Mouse (Mus musculus): ENCODE results near the gene Pex12.

Pex12 gene

DNA sequence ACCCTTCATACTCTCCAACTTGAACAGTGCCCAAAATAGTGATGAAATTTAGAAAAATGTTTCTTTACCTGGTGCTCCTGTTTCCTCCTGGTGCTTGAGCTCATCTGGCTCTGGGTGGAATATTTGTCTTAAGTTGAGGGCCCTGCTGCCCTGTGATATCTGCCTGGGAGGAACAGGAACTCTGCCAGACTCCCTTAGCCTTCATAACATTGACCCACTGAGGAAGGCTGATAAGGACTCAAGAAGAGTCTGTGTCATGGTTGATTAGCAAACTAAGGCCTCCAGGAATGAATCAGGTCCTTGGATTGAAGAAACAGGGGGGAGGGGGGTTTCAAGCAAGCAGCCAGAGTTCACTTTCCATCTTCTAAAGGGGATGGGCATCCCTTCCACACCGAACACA, 15.8 kb downstream of the Pex12 start, which contains the start of gene Slfn14:
Gene Slfn14, minus strand, starts transcription at position 161 of the 400 bp plus-strand sequence.
- DNase-seq (ENCODE audit: low spot score) = peak; percentile 46

DNA sequence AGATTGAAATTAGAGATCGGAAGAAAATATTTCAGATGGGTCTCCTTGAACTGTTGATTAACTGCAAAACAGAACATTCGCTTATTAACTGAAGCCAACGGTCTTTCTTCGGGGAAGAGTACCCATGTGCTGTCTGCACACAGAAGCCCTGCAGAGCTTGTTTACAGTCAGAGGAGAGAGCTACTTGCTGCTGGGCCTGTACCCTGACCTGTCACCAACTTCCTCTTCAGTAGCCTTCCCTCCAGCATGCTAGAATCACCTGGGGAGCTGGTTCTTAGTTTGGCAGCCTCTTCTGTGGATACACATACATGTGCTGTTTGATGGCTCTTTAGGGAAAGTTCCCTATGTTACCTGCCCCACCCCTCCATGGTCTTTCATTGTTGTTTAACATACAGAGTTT, 16.8 kb downstream of the Pex12 start:
- no peak for DNase-seq (ENCODE audit: low spot score)

DNA sequence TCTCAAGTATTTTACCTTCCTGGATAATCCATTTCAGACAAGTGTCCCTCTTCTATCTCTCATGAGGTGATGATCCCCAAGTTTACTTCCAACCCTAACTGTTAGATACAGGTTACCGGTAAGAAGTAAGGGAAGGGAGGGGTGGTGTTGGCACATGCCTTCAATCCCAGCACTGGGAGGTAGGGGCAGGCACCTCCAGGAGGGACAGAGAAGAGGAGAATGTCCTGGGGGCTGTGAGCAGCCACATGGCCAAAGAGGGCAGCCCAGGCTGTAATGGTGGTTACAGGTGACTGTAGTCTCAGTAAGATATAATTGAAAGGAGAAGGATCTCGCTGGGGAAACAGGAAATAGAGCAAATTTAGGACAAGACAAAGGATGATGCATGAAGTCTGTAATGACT, 20.3 kb downstream of the Pex12 start:
- no peak for DNase-seq (ENCODE audit: low spot score)

DNA sequence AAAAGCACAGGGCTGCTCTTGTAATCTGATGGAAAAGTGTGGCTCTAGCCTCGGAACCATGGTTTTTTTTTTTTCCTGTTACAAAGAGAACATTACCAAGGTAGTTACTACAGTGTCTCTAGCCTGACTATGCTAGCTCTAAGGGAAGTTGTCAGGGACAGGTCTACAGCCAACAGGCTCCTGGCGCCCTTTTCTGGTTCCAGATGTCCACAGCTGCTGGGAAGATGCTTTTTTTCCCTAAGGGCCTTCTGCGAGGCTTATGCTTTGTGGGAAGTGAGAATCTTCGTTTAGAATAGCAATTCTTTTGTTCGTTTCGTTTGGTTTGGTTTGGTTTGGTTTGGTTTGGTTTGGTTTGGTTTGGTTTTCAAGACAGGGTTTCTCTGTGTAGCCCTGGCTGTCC, 22.7 kb downstream of the Pex12 start:
- DNase-seq (ENCODE audit: low spot score) = no peak

DNA sequence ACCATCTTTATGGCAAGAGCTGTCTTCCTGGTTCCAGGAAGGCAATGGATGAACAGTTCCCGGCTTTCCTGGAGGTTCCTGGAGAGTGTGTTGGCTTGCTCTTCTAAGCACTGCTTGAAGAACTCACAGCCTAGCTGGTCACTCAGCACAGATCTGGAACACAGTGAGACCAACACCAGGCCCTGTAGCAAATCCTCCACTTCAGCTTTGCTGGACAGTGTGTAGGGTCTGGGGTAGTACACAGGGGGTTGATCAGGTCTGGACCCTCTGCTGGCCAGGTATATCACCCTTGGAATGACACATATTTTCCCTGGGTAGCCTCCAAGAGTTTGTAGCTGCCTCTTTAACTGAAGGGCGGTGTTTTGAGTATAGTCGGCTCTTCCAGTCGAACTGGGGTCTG, 23.4 kb downstream of the Pex12 start:
- no peak for DNase-seq (ENCODE audit: low spot score)

DNA sequence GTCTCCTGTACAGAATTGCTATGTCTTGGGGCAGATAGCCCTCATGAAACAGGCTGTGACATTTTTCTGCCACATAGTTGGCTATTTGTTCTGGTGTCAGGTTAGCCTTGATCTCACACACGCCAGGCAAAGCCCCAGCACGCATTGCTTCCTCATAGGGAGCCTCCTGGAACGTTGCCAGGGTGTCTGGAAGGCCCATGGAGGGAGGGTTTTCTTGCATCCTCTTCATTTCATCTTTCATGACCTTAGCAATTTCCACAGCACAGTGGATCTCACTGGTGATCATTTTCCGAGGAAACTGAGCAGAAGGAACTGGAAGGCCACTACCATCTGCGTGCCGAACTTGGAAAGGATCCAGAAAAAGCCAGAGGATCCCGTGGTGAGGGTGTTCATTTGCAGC, 26.1 kb downstream of the Pex12 start:
- no peak for DNase-seq (ENCODE audit: low spot score)

DNA sequence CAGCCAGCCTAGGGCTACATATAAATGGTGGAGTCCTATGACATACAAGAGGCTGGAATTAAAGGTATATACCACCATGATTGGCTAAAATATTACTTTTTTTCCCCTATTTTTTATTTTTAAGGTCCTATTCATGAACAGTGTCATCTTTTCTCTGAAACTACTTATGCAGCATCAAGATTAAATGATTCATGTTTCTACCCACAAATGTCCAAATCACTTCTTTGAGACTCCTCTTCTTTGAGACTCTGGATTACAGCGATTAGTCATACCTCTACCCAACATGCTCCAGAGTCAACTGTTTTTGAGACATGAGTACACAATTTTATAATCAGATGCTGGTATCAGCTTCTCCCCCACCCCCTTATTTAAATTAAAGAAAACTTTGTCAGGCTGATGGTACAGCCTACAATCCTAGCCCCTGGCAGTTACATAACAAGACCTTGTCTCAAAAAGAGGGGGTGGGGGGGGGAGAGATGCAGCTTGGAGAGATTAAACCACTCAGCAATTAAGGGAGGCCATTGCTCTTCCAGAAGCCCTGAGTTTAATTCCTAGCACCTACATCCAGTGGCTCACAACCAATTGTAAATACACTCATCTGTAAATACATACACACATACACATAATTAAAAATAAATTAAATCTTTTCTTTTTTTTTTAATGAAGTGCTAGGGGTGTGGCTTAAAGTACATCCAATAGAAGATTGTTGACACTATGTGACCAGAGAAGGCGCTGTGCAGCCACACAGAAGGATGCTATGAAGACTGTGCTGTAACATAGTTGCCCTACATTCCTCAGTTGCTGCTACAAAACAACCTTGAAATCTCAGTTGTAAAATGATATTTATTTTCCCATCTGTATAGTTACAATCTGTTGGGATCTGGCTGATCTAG, 30.2 kb downstream of the Pex12 start:
- no peak for DNase-seq (ENCODE audit: low spot score)

DNA sequence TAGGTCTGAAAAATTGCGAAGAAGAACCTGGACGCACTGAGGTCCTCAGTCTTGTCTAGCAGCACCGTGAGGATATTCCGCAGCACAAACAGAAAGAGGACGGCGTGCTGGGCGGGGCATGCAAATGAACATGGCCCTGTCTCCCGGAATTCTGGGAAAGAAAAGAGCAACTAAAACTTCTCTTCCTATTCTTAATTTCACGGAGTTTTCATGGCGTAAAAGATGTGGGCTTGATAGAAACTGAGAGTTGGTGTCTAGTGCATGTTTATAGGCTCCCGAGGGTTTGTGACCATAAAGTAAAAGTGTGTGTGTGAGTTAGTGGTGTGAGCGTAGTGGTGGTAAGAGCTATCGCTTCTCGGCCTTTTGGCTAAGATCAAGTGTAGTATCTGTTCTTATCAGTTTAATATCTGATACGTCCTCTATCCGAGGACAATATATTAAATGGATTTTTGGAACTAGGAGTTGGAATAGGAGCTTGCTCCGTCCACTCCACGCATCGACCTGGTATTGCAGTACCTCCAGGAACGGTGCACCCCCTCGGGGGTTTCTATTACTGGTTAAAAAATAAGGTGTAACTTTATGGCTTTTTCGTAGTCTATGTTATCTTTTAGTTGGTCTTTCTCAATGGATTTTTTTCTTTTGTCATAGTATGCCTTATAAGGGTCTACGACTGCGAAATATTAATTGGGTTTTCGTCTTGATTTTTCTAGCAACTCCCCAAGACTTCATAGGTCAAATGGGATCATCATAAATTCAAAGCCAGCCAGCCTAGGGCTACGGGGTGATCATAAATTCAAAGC, 31.0 kb downstream of the Pex12 start:
- peak; percentile 71 for DNase-seq (ENCODE audit: low spot score)

DNA sequence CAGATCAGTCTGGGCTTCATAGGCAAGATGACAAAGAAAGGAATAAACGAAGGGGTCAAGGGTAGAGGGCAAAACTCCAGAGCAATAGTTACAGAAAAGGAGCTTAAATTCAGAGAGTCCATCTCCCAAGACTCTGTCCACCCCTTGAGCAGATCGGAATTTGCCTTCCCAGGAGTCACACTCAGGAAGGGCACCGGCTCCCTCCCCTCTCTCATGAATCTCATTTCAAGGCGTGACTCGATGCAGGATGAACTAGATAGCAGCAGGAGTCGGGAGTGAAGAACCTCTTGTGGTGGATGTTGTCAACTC, 31.6 kb downstream of the Pex12 start:
- no peak for DNase-seq (ENCODE audit: low spot score)

DNA sequence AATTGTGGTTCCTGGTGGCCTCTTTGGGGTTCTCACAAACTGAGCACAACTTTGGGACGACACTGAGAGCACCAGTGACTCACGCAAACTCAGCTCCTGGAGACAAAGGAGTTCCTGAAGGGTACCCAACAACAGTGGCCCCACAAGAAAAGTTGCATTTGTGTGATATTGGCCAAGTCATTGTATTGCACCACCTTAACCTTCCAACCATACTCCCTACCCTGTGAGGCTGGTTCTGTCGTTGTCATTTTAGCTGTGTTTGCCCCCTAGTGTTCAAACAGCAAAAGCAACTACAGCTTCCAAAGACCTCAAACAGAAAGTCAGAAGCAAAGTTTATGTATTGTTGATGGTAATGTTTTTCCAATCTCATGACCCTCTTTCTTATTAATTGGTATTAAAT, 39.2 kb downstream of the Pex12 start:
- DNase-seq (ENCODE audit: low spot score) = no peak

DNA sequence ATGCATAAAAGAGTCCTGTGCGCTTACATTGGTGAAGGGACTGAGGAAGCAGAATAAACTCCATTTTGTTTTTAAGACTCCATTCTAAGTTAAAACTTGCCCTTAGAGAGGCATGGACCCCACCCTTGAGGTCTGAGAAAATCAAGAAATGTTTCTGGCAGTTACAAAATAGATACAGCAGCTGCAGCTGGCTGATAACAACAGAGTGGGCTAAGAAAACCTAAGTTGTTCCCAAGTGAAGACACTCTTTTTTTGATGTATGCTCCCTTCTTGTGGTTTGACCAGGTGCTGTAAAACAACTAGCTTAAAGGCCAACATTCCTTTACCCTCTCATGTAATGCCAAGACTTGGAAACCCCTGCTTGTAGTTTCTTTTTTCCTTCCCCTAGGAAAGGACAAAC, 39.7 kb downstream of the Pex12 start:
- DNase-seq (ENCODE audit: low spot score) = no peak

DNA sequence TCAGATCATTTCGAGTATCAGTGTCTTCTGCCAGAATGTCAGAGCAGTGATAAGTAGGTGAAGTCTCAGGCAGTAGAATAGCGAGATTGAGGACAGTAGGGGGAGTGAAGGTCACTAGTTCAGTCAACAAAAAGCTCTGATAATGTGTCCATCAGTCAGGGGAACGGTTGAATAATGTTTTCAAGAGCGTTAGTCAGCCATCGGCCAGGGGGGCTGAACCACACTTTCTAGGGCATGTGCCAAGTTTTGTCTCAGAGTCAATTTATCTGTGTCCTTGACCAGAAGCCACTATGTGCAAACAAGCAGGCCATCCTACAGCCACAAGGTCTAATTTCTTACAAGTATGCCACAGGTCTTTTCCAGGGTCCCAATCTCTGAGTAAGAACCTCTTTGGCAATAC, 45.2 kb downstream of the Pex12 start:
- peak; percentile 81 for DNase-seq (ENCODE audit: low spot score)
